Comparison of ENCODE assay signal across 8 mouse cellular contexts in the genomic region with DNA sequence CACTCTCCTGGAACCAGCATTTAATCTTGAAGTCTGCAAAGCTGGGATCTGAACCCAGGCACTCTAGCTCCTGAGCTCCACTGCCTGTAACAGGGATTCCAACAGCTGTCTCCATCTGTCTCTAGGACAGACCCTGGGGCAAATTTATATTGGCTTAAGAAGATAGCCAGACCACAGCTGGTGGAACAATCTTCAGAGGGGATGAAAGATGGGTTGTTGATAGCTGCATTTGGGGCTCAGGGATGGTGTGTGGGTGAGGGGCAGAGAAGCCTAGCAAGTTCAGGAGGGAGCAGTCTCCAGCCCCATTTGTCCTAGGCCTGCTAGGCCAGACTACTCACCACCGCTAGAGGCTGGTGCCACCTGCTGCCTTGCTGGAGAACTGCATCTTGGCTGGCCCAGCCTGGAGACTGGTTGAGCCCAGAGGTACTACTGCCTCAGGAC.
DNase-seq lines count a peak whose midpoint lies in the region; ATAC-seq lines count a peak whose summit lies in the region.

No protein-coding gene starts in this region.

- H3K27ac ChIP-seq in forebrain, embryonic 12.5 days = 0 out of 2 replicates have a peak overlapping the region, but pooled peaks have one; percentile 19
- no peak overlapping the region for H3K27ac ChIP-seq in liver, embryonic 13.5 days

- no peak overlapping the region for H3K4me2 ChIP-seq in forebrain, embryonic 12.5 days
- no peak overlapping the region for H3K4me2 ChIP-seq in liver, embryonic 13.5 days

- no peak overlapping the region for H3K4me3 ChIP-seq in forebrain, embryonic 12.5 days (replicated peaks)
- H3K4me3 ChIP-seq in liver, embryonic 13.5 days (replicated peaks) = no peak overlapping the region

- H3K9ac ChIP-seq in forebrain, embryonic 12.5 days = no peak overlapping the region
- H3K9ac ChIP-seq in liver, embryonic 13.5 days = no peak overlapping the region

- WGBS in forebrain, embryonic 12.5 days = 0% methylated on average over 1 of the region's 1 CpGs
- 0% methylated on average over 1 of the region's 1 CpGs for WGBS in liver, embryonic 13.5 days (ENCODE audit: insufficient replicate concordance)

- no peaks in the 10 kb centered on the region for H3K36me3 ChIP-seq in forebrain, embryonic 12.5 days (replicated peaks)
- no peaks in the 10 kb centered on the region for H3K36me3 ChIP-seq in liver, embryonic 13.5 days
- no peaks in the 10 kb centered on the region; the same call in 1 of the 2 replicates for H3K36me3 ChIP-seq in splenic B cell, adult 2 months (ENCODE audit: control insufficient read depth, insufficient read depth, low read length, poor library complexity, severe bottlenecking)

- peak; percentile 84 for DNase-seq in CD4-positive, CD25-positive, alpha-beta regulatory T cell, adult 2 months (ENCODE audit: low read depth, low spot score)
- DNase-seq in c-Kit-negative CD71-positive TER-119-positive erythroid progenitor cells, embryonic 14.5 days (ENCODE audit: low read depth, low spot score) = peak; percentile 59
- DNase-seq in heart, postnatal 10 days = peak; percentile 93 to 96
- DNase-seq in kidney, postnatal 36 days = peak; percentile 87 to 93
- peak; percentile 66 for DNase-seq in liver, embryonic 13.5 days
- DNase-seq in natural killer cell, adult 2 months (ENCODE audit: low spot score in 2 of 2) = peak; percentile 54 to 74
- peak; percentile 81 for DNase-seq in splenic B cell, adult 2 months (ENCODE audit: low read depth, low spot score)

- peak; percentile 85 for ATAC-seq in forebrain, embryonic 12.5 days (ENCODE audit: low FRiP score)
- peak; percentile 76 for ATAC-seq in liver, embryonic 13.5 days (ENCODE audit: low read depth)

- no peaks in the 10 kb centered on the region for H3K9me3 ChIP-seq in forebrain, embryonic 12.5 days
- no peaks in the 10 kb centered on the region for H3K9me3 ChIP-seq in liver, embryonic 13.5 days (replicated peaks)

- H3K4me1 ChIP-seq in forebrain, embryonic 12.5 days = peaks cover 41% of the 10 kb centered on the region
- peaks cover 12% of the 10 kb centered on the region for H3K4me1 ChIP-seq in liver, embryonic 13.5 days (replicated peaks)

- intact Hi-C loops in heart, postnatal 10 days (cut with DNase I) = loop anchor here (1.0 to 10.0 kb wide), 3 partner anchors 74 to 254 kb away; no protein-coding TSS in a partner anchor

- H3K27me3 ChIP-seq in forebrain, embryonic 12.5 days = no peaks in the 10 kb centered on the region
- H3K27me3 ChIP-seq in liver, embryonic 13.5 days = peaks cover 16% of the 10 kb centered on the region; the same call in 1 of the 2 replicates
- H3K27me3 ChIP-seq in splenic B cell, adult 2 months (ENCODE audit: control insufficient read depth, insufficient read depth, low read length, poor library complexity, severe bottlenecking) = no peaks in the 10 kb centered on the region
